Mouse (Mus musculus) left cerebral cortex, postnatal 4 days (tissue): ENCODE results near the gene Uhmk1. TPM values are rescaled to one million over a fixed set of nuclear protein-coding genes. Genes with fewer than 3 reads are reported as not detected.

Source experiments
- total RNA-seq, 2 experiments: library from RNA; stranded (reverse); gene quantifications; 2 replicates each; pipeline ENCODE4 v1.2.3; 2021

Uhmk1 gene
- total RNA-seq, 2 experiments from 2014 or later = 72.8 to 79.3 TPM

Other genes starting within 250 kb of the Uhmk1 start
- gene Hsd17b7, start 246.2 kb downstream of the Uhmk1 start, total RNA-seq = 10 to 100 TPM; 25.3 to 26.9 TPM
- gene Ddr2, start 104.6 kb downstream of the Uhmk1 start, total RNA-seq = 10 to 100 TPM in 1 of 2 experiments, 1 to 10 TPM in 1; 9.0 to 10.5 TPM
- 10 to 100 TPM; 53.1 to 57.7 TPM for gene Uap1, start 40.4 kb downstream of the Uhmk1 start, total RNA-seq
- not detected for gene Sh2d1b2, start 17.4 kb upstream of the Uhmk1 start, total RNA-seq
- under 1 TPM in 1 of 2 experiments, not detected in 1; 0.22 TPM for gene Sh2d1b1, start 61.9 kb upstream of the Uhmk1 start, total RNA-seq
- gene Gm7694, start 90.9 kb upstream of the Uhmk1 start, total RNA-seq = 1 to 10 TPM; 2.1 to 2.2 TPM
- not detected for gene Spata46, start 93.4 kb upstream of the Uhmk1 start, total RNA-seq